Mouse (Mus musculus): ENCODE data around the gene Defb28. TPM values are rescaled to one million over a fixed set of nuclear protein-coding genes. Genes with fewer than 3 reads are reported as not detected.

Defb28 gene
- polyA plus RNA-seq, 1 experiment from 2014 or later, result not detected

DNA sequence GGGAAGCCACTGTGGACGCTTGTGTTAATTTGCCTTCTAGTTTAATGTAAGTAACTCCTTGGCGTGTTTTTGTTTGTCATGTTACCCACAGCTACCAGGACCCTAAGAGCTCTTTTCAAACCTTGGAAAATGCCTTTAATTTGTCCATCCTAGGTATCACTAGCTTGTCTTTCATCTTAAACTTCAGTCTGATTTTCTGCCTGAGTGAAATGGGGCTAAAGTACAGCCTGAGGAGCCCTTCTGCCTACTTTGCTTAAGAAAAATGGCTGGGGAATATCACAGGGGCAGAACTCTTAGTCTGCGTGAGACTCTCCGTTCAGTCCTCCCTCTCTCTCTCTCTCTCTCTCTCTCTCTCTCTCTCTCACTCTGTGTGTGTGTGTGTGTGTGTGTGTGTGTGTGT is 51.8 kb downstream of the Defb28 start:
- no peaks in the 10 kb centered on the region for H3K36me3 ChIP-seq
- H3K27ac ChIP-seq, result no peak overlapping the region
- no peaks in the 10 kb centered on the region for H3K4me1 ChIP-seq
- H3K9ac ChIP-seq, result no peak overlapping the region
- no peaks in the 10 kb centered on the region for H3K9me3 ChIP-seq
- no peak for ATAC-seq (ENCODE audit: insufficient number of reproducible peaks, insufficient read depth, low FRiP score, low TSS enrichment, low read depth)
- no peak overlapping the region for H3K4me3 ChIP-seq
- no peaks in the 10 kb centered on the region for H3K27me3 ChIP-seq
- no peak overlapping the region for H3K4me2 ChIP-seq
- WGBS, result 80% methylated on average over 4 of the region's 4 CpGs

DNA sequence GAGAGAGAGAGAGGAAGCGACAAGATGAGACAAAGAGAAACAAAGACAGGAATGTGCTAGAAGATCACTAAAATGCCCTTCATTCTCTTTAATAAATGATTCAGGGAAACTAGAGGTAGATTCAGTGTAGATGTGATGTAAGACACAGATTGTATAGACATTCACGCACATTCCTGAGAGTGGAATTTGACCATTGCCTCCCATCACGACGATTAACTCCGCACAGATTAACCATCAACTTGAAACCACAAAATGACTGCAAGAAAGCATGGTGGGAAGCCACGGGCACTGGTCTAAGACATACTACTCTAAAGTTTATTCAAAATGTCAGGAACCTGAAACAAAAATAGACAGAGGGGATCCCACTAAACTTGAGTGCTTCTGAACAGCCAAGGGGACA is 52.3 kb downstream of the Defb28 start:
- H3K9me3 ChIP-seq, result no peaks in the 10 kb centered on the region
- no peak overlapping the region for H3K4me3 ChIP-seq
- no peaks in the 10 kb centered on the region for H3K36me3 ChIP-seq
- no peak overlapping the region for H3K27ac ChIP-seq
- no peaks in the 10 kb centered on the region for H3K4me1 ChIP-seq
- WGBS, result 58% methylated on average over 6 of the region's 6 CpGs
- no peaks in the 10 kb centered on the region for H3K27me3 ChIP-seq
- no peak overlapping the region for H3K4me2 ChIP-seq
- H3K9ac ChIP-seq, result no peak overlapping the region
- no peak for ATAC-seq (ENCODE audit: insufficient number of reproducible peaks, insufficient read depth, low FRiP score, low TSS enrichment, low read depth)

Other genes with a start within 250 kb of the Defb28 start
- gene Tbc1d20, start 224.4 kb upstream of the Defb28 start, polyA plus RNA-seq (2015; fragmentation: Nextera tagmentation; extraction: Ambion mirVana), result 45.5 and 45.9 TPM in 2 replicates
- gene Rbck1, start 185.6 kb upstream of the Defb28 start, polyA plus RNA-seq (2015; fragmentation: Nextera tagmentation; extraction: Ambion mirVana), result 83.9 and 95.9 TPM in 2 replicates
- 2.8 and 2.9 TPM in 2 replicates for gene Trib3, start 174.2 kb upstream of the Defb28 start, polyA plus RNA-seq (2015; fragmentation: Nextera tagmentation; extraction: Ambion mirVana)
- 2.1 and 2.3 TPM in 2 replicates for gene Nrsn2, start 141.6 kb upstream of the Defb28 start, polyA plus RNA-seq (2015; fragmentation: Nextera tagmentation; extraction: Ambion mirVana)
- gene Sox12, start 120.2 kb upstream of the Defb28 start, polyA plus RNA-seq (2015; fragmentation: Nextera tagmentation; extraction: Ambion mirVana), result 13.1 and 13.2 TPM in 2 replicates
- 44.1 and 47.8 TPM in 2 replicates for gene Zcchc3, start 103.2 kb upstream of the Defb28 start, polyA plus RNA-seq (2015; fragmentation: Nextera tagmentation; extraction: Ambion mirVana)
- gene 6820408C15Rik, start 102.7 kb upstream of the Defb28 start, polyA plus RNA-seq (2015; fragmentation: Nextera tagmentation; extraction: Ambion mirVana), result 0.25 and 0.44 TPM in 2 replicates
- not detected in 2 replicates for gene Defb23, start 53.6 kb upstream of the Defb28 start, polyA plus RNA-seq (2015; fragmentation: Nextera tagmentation; extraction: Ambion mirVana)
- not detected in 2 replicates for gene Defb20, start 41.2 kb upstream of the Defb28 start, polyA plus RNA-seq (2015; fragmentation: Nextera tagmentation; extraction: Ambion mirVana)
- not detected in 2 replicates for gene Defb22, start 28.1 kb upstream of the Defb28 start, polyA plus RNA-seq (2015; fragmentation: Nextera tagmentation; extraction: Ambion mirVana)
- not detected in 2 replicates for gene Defb26, start 6.6 kb upstream of the Defb28 start, polyA plus RNA-seq (2015; fragmentation: Nextera tagmentation; extraction: Ambion mirVana)
- gene Defb29, start 21.8 kb downstream of the Defb28 start, polyA plus RNA-seq (2015; fragmentation: Nextera tagmentation; extraction: Ambion mirVana), result not detected in 2 replicates
- not detected in 2 replicates for gene Gm17416, start 51.1 kb downstream of the Defb28 start, polyA plus RNA-seq (2015; fragmentation: Nextera tagmentation; extraction: Ambion mirVana)
- not detected in 2 replicates for gene Defb21, start 54.5 kb downstream of the Defb28 start, polyA plus RNA-seq (2015; fragmentation: Nextera tagmentation; extraction: Ambion mirVana)
- gene Defb19, start 62.1 kb downstream of the Defb28 start, polyA plus RNA-seq (2015; fragmentation: Nextera tagmentation; extraction: Ambion mirVana), result not detected in 2 replicates
- gene Defb45, start 81.1 kb downstream of the Defb28 start, polyA plus RNA-seq (2015; fragmentation: Nextera tagmentation; extraction: Ambion mirVana), result not detected in 2 replicates
- not detected in 2 replicates for gene Defb36, start 86.1 kb downstream of the Defb28 start, polyA plus RNA-seq (2015; fragmentation: Nextera tagmentation; extraction: Ambion mirVana)
- 1.3 TPM in 1 of 2 replicates, not detected in the other for gene Defb25, start 104.8 kb downstream of the Defb28 start, polyA plus RNA-seq (2015; fragmentation: Nextera tagmentation; extraction: Ambion mirVana)
- 1.7 and 3.6 TPM in 2 replicates for gene Rem1, start 108.7 kb downstream of the Defb28 start, polyA plus RNA-seq (2015; fragmentation: Nextera tagmentation; extraction: Ambion mirVana)
- 123 and 125 TPM in 2 replicates for gene H13, start 151.2 kb downstream of the Defb28 start, polyA plus RNA-seq (2015; fragmentation: Nextera tagmentation; extraction: Ambion mirVana)
- 37.3 and 40.7 TPM in 2 replicates for gene Mcts2, start 168.8 kb downstream of the Defb28 start, polyA plus RNA-seq (2015; fragmentation: Nextera tagmentation; extraction: Ambion mirVana)
- 179 and 189 TPM in 2 replicates for gene Id1, start 218.0 kb downstream of the Defb28 start, polyA plus RNA-seq (2015; fragmentation: Nextera tagmentation; extraction: Ambion mirVana)
- gene Cox4i2, start 235.9 kb downstream of the Defb28 start, polyA plus RNA-seq (2015; fragmentation: Nextera tagmentation; extraction: Ambion mirVana), result 29.3 and 29.8 TPM in 2 replicates